Mouse (Mus musculus): ENCODE measurements around the gene Majin. TPM values are rescaled to one million over a fixed set of nuclear protein-coding genes. Genes with fewer than 3 reads are reported as not detected.
A peak's percentile ranks its signal among the peaks of the same experiment; 100 is the strongest.

Majin gene
- polyA plus RNA-seq, 1 experiment = 0.30 TPM

GRCm38 (mm10) chr19:6226135-6226534 lies 41.9 kb downstream of the Majin start, which contains the start of gene Gpha2:
TSS of gene Gpha2 (plus strand) at chr19:6226380.
- no peak within 1 kb of the TSS for H3K27ac ChIP-seq (ENCODE audit: insufficient read depth, low read length)
- whole genome bisulfite sequencing = 68% methylated on average over 2 of the region's 2 CpGs
- TF ChIP-seq CTCF (IDR thresholded peaks at IDR 0.05; ENCODE audit: extremely low read depth, insufficient read depth, insufficient read length, insufficient replicate concordance) = no peak
- no peak for TF ChIP-seq POLR2A (IDR thresholded peaks at IDR 0.05; ENCODE audit: low read depth, low read length)
- no peak for DNase-seq (ENCODE audit: low read depth in 1 of 2, low spot score in 2 of 2)
- no peaks in the 10 kb centered on the region for H3K27me3 ChIP-seq (ENCODE audit: control insufficient read depth, insufficient read depth, low read length)
- H3K36me3 ChIP-seq (ENCODE audit: control insufficient read depth, insufficient read depth, low read length) = peaks cover 16% of the 10 kb centered on the region
- no peak within 1 kb of the TSS for H3K4me3 ChIP-seq (ENCODE audit: extremely low read depth, insufficient read depth, insufficient read length)
- no peaks in the 10 kb centered on the region for H3K4me1 ChIP-seq (ENCODE audit: control insufficient read depth, insufficient read depth, insufficient read length)

- H3K27ac ChIP-seq (ENCODE audit: insufficient read depth, low read length) = no peak overlapping the region
- H3K4me3 ChIP-seq (ENCODE audit: extremely low read depth, insufficient read depth, insufficient read length) = no peak overlapping the region
- WGBS = 93% methylated on average over 14 of the region's 14 CpGs
- H3K27me3 ChIP-seq (ENCODE audit: control insufficient read depth, insufficient read depth, low read length) = no peaks in the 10 kb centered on the region
- H3K36me3 ChIP-seq (ENCODE audit: control insufficient read depth, insufficient read depth, low read length) = peaks cover 16% of the 10 kb centered on the region
- H3K4me1 ChIP-seq (ENCODE audit: control insufficient read depth, insufficient read depth, insufficient read length) = no peaks in the 10 kb centered on the region
- no peak for TF ChIP-seq POLR2A (IDR thresholded peaks at IDR 0.05; ENCODE audit: low read depth, low read length)
- no peak for TF ChIP-seq CTCF (IDR thresholded peaks at IDR 0.05; ENCODE audit: extremely low read depth, insufficient read depth, insufficient read length, insufficient replicate concordance)
- DNase-seq (ENCODE audit: low read depth in 1 of 2, low spot score in 2 of 2) = no peak
Measured at GRCm38 (mm10) chr19:6226763-6227162, 42.6 kb downstream of the Majin start.

GRCm38 (mm10) chr19:6227864-6228263 lies 43.7 kb downstream of the Majin start:
- no peak overlapping the region for H3K4me3 ChIP-seq (ENCODE audit: extremely low read depth, insufficient read depth, insufficient read length)
- H3K4me1 ChIP-seq (ENCODE audit: control insufficient read depth, insufficient read depth, insufficient read length) = no peaks in the 10 kb centered on the region
- no peaks in the 10 kb centered on the region for H3K27me3 ChIP-seq (ENCODE audit: control insufficient read depth, insufficient read depth, low read length)
- no peak overlapping the region for H3K27ac ChIP-seq (ENCODE audit: insufficient read depth, low read length)
- DNase-seq (ENCODE audit: low read depth in 1 of 2, low spot score in 2 of 2) = no peak
- TF ChIP-seq POLR2A (IDR thresholded peaks at IDR 0.05; ENCODE audit: low read depth, low read length) (no peak), CTCF (IDR thresholded peaks at IDR 0.05; ENCODE audit: extremely low read depth, insufficient read depth, insufficient read length, insufficient replicate concordance) (no peak)
- peaks cover 18% of the 10 kb centered on the region for H3K36me3 ChIP-seq (ENCODE audit: control insufficient read depth, insufficient read depth, low read length)
- WGBS = 68% methylated on average over 4 of the region's 4 CpGs

GRCm38 (mm10) chr19:6230411-6230810 lies 46.2 kb downstream of the Majin start:
- Histone ChIP-seq H3K36me3 (ENCODE audit: control insufficient read depth, insufficient read depth, low read length) (peaks cover 18% of the 10 kb centered on the region), H3K27ac (ENCODE audit: insufficient read depth, low read length) (no peak overlapping the region), H3K4me1 (ENCODE audit: control insufficient read depth, insufficient read depth, insufficient read length) (peaks cover 3% of the 10 kb centered on the region; the same call in 1 of the 2 replicates), H3K4me3 (ENCODE audit: extremely low read depth, insufficient read depth, insufficient read length) (no peak overlapping the region), H3K27me3 (ENCODE audit: control insufficient read depth, insufficient read depth, low read length) (no peaks in the 10 kb centered on the region)
- WGBS = 92% methylated on average over 4 of the region's 4 CpGs
- TF ChIP-seq CTCF (IDR thresholded peaks at IDR 0.05; ENCODE audit: extremely low read depth, insufficient read depth, insufficient read length, insufficient replicate concordance) (no peak), POLR2A (IDR thresholded peaks at IDR 0.05; ENCODE audit: low read depth, low read length) (no peak)
- no peak for DNase-seq (ENCODE audit: low read depth in 1 of 2, low spot score in 2 of 2)

GRCm38 (mm10) chr19:6231036-6231435 lies 46.8 kb downstream of the Majin start:
- Histone ChIP-seq H3K4me1 (ENCODE audit: control insufficient read depth, insufficient read depth, insufficient read length) (peaks cover 3% of the 10 kb centered on the region; the same call in 1 of the 2 replicates), H3K27me3 (ENCODE audit: control insufficient read depth, insufficient read depth, low read length) (no peaks in the 10 kb centered on the region), H3K27ac (ENCODE audit: insufficient read depth, low read length) (no peak overlapping the region), H3K4me3 (ENCODE audit: extremely low read depth, insufficient read depth, insufficient read length) (no peak overlapping the region), H3K36me3 (ENCODE audit: control insufficient read depth, insufficient read depth, low read length) (peaks cover 18% of the 10 kb centered on the region)
- WGBS = 98% methylated on average over 2 of the region's 2 CpGs
- DNase-seq (ENCODE audit: low read depth in 1 of 2, low spot score in 2 of 2) = no peak
- no peak for TF ChIP-seq CTCF (IDR thresholded peaks at IDR 0.05; ENCODE audit: extremely low read depth, insufficient read depth, insufficient read length, insufficient replicate concordance)
- TF ChIP-seq POLR2A (IDR thresholded peaks at IDR 0.05; ENCODE audit: low read depth, low read length) = no peak

- DNase-seq (ENCODE audit: low read depth in 1 of 2, low spot score in 2 of 2) = no peak
- 67% methylated on average over 16 of the region's 16 CpGs for WGBS
- peaks cover 17% of the 10 kb centered on the region for H3K36me3 ChIP-seq (ENCODE audit: control insufficient read depth, insufficient read depth, low read length)
Measured at GRCm38 (mm10) chr19:6233647-6234046, 49.5 kb downstream of the Majin start.

GRCm38 (mm10) chr19:6234337-6235083 lies 50.3 kb downstream of the Majin start:
- TF ChIP-seq CTCF (IDR thresholded peaks at IDR 0.05; ENCODE audit: extremely low read depth, insufficient read depth, insufficient read length, insufficient replicate concordance) (no peak), POLR2A (IDR thresholded peaks at IDR 0.05; ENCODE audit: low read depth, low read length) (no peak)
- Histone ChIP-seq H3K4me1 (ENCODE audit: control insufficient read depth, insufficient read depth, insufficient read length) (peaks cover 6% of the 10 kb centered on the region; the same call in 1 of the 2 replicates), H3K27ac (ENCODE audit: insufficient read depth, low read length) (peak overlapping the region; percentile 49; the same call in 1 of the 2 replicates), H3K4me3 (ENCODE audit: extremely low read depth, insufficient read depth, insufficient read length) (peak overlapping the region; percentile 81; the same call in 1 of the 2 replicates), H3K36me3 (ENCODE audit: control insufficient read depth, insufficient read depth, low read length) (peaks cover 13% of the 10 kb centered on the region), H3K27me3 (ENCODE audit: control insufficient read depth, insufficient read depth, low read length) (no peaks in the 10 kb centered on the region)
- no peak for DNase-seq (ENCODE audit: low read depth in 1 of 2, low spot score in 2 of 2)
- 76% methylated on average over 11 of the region's 11 CpGs for WGBS

More at GRCm38 (mm10) chr19:6233647-6234046, 49.5 kb downstream of the Majin start:
- Histone ChIP-seq H3K27ac (ENCODE audit: insufficient read depth, low read length) (no peak overlapping the region), H3K4me3 (ENCODE audit: extremely low read depth, insufficient read depth, insufficient read length) (no peak overlapping the region), H3K4me1 (ENCODE audit: control insufficient read depth, insufficient read depth, insufficient read length) (peaks cover 6% of the 10 kb centered on the region; the same call in 1 of the 2 replicates), H3K27me3 (ENCODE audit: control insufficient read depth, insufficient read depth, low read length) (no peaks in the 10 kb centered on the region)
- TF ChIP-seq CTCF (IDR thresholded peaks at IDR 0.05; ENCODE audit: extremely low read depth, insufficient read depth, insufficient read length, insufficient replicate concordance) (no peak), POLR2A (IDR thresholded peaks at IDR 0.05; ENCODE audit: low read depth, low read length) (no peak)

All from spleen, adult 2 months (tissue).